Mouse (Mus musculus): ENCODE data around the gene Gm20518. TPM values are rescaled to one million over a fixed set of nuclear protein-coding genes. Genes with fewer than 3 reads are reported as not detected.

Gene Gm20518
- total RNA-seq, 1 experiment, result 0.22 TPM

GRCm38 (mm10) chr16:17929631-17930030 lies 38.2 kb upstream of the Gm20518 start:
- TF ChIP-seq ZC3H11A (IDR thresholded peaks at IDR 0.05; ENCODE audit: borderline replicate concordance, low read depth, low read length) (no peak), HCFC1 (IDR thresholded peaks at IDR 0.05; ENCODE audit: borderline replicate concordance, insufficient read depth, low read length) (no peak), ZNF384 (IDR thresholded peaks at IDR 0.05; ENCODE audit: low read depth, low read length) (no peak), CHD2 (IDR thresholded peaks at IDR 0.05; ENCODE audit: low read depth, low read length) (no peak)

GRCm38 (mm10) chr16:17929211-17929610 lies 37.7 kb upstream of the Gm20518 start:
- no peaks in the 10 kb centered on the region for H3K9me3 ChIP-seq (ENCODE audit: control insufficient read depth, insufficient read depth, low read depth, low read length)
- no peak for TF ChIP-seq ZNF384 (IDR thresholded peaks at IDR 0.05; ENCODE audit: low read depth, low read length)
- no peak for TF ChIP-seq CHD2 (IDR thresholded peaks at IDR 0.05; ENCODE audit: low read depth, low read length)
- no peak for TF ChIP-seq ZC3H11A (IDR thresholded peaks at IDR 0.05; ENCODE audit: borderline replicate concordance, low read depth, low read length)
- no peak for TF ChIP-seq HCFC1 (IDR thresholded peaks at IDR 0.05; ENCODE audit: borderline replicate concordance, insufficient read depth, low read length)
- no peak for TF ChIP-seq MAFK (IDR thresholded peaks at IDR 0.05; ENCODE audit: insufficient read depth, low read depth, low read length)
- H3K4me3 ChIP-seq (ENCODE audit: insufficient read depth in 1 of 2, low read depth in 1 of 2, low read length in 2 of 2, poor library complexity in 1 of 2, severe bottlenecking in 1 of 2), result no peak overlapping the region
- peaks cover 4 to 31% of the 10 kb centered on the region in 2 experiments; a peak in 2 of 4 replicates for H3K4me1 ChIP-seq (ENCODE audit: control insufficient read depth in 2 of 2, insufficient read depth in 2 of 2, low read length in 2 of 2, poor library complexity in 1 of 2)
- DNase-seq (ENCODE audit: low read depth, low spot score), result no peak
- H3K36me3 ChIP-seq (ENCODE audit: control insufficient read depth, insufficient read depth, low read length, poor library complexity, severe bottlenecking), result peaks cover 26% of the 10 kb centered on the region
- H3K27ac ChIP-seq (ENCODE audit: insufficient read depth, low read depth, low read length, poor library complexity, severe bottlenecking), result peak overlapping the region; percentile 77
- H3K9ac ChIP-seq (ENCODE audit: insufficient read depth, low read depth, low read length, poor library complexity, severe bottlenecking), result peak overlapping the region; percentile 1; the same call in 1 of the 2 replicates
- in situ Hi-C loops (cut with MboI; ENCODE audit: low sequenced_read_pairs in 2 of 2, unreplicated experiment in 2 of 2), result no loop called here

More at GRCm38 (mm10) chr16:17929631-17930030, 38.2 kb upstream of the Gm20518 start:
- Histone ChIP-seq H3K4me3 (ENCODE audit: insufficient read depth in 1 of 2, low read depth in 1 of 2, low read length in 2 of 2, poor library complexity in 1 of 2, severe bottlenecking in 1 of 2) (no peak overlapping the region), H3K4me1 (ENCODE audit: control insufficient read depth in 2 of 2, insufficient read depth in 2 of 2, low read length in 2 of 2, poor library complexity in 1 of 2) (peaks cover 4 to 27% of the 10 kb centered on the region in 2 experiments; a peak in 2 of 4 replicates), H3K9me3 (ENCODE audit: control insufficient read depth, insufficient read depth, low read depth, low read length) (no peaks in the 10 kb centered on the region), H3K27ac (ENCODE audit: insufficient read depth, low read depth, low read length, poor library complexity, severe bottlenecking) (peak overlapping the region; percentile 77), H3K9ac (ENCODE audit: insufficient read depth, low read depth, low read length, poor library complexity, severe bottlenecking) (no peak overlapping the region), H3K36me3 (ENCODE audit: control insufficient read depth, insufficient read depth, low read length, poor library complexity, severe bottlenecking) (peaks cover 25% of the 10 kb centered on the region)
- in situ Hi-C loops (cut with MboI; ENCODE audit: low sequenced_read_pairs in 2 of 2, unreplicated experiment in 2 of 2), result no loop called here
- DNase-seq (ENCODE audit: low read depth, low spot score), result no peak

- Histone ChIP-seq H3K27ac (ENCODE audit: insufficient read depth, low read depth, low read length, poor library complexity, severe bottlenecking) (peak overlapping the region; percentile 90), H3K9ac (ENCODE audit: insufficient read depth, low read depth, low read length, poor library complexity, severe bottlenecking) (peak overlapping the region; percentile 87), H3K4me3 (ENCODE audit: insufficient read depth in 1 of 2, low read depth in 1 of 2, low read length in 2 of 2, poor library complexity in 1 of 2, severe bottlenecking in 1 of 2) (peak overlapping the region; percentile 88 to 92), H3K36me3 (ENCODE audit: control insufficient read depth, insufficient read depth, low read length, poor library complexity, severe bottlenecking) (peaks cover 26% of the 10 kb centered on the region), H3K9me3 (ENCODE audit: control insufficient read depth, insufficient read depth, low read depth, low read length) (no peaks in the 10 kb centered on the region), H3K4me1 (ENCODE audit: control insufficient read depth in 2 of 2, insufficient read depth in 2 of 2, low read length in 2 of 2, poor library complexity in 1 of 2) (peaks cover 4 to 31% of the 10 kb centered on the region in 2 experiments; a peak in 2 of 4 replicates)
- in situ Hi-C loops (cut with MboI; ENCODE audit: low sequenced_read_pairs in 2 of 2, unreplicated experiment in 2 of 2), result no loop called here
- no peak for TF ChIP-seq HCFC1 (IDR thresholded peaks at IDR 0.05; ENCODE audit: borderline replicate concordance, insufficient read depth, low read length)
- TF ChIP-seq ZC3H11A (IDR thresholded peaks at IDR 0.05; ENCODE audit: borderline replicate concordance, low read depth, low read length), result no peak
- TF ChIP-seq MAFK (IDR thresholded peaks at IDR 0.05; ENCODE audit: insufficient read depth, low read depth, low read length), result no peak
- TF ChIP-seq ZNF384 (IDR thresholded peaks at IDR 0.05; ENCODE audit: low read depth, low read length), result no peak
- no peak for TF ChIP-seq CHD2 (IDR thresholded peaks at IDR 0.05; ENCODE audit: low read depth, low read length)
- DNase-seq (ENCODE audit: low read depth, low spot score), result peak; percentile 92
These were observed 37.2 kb upstream of the Gm20518 start for GRCm38 (mm10) chr16:17928627-17929104.

GRCm38 (mm10) chr16:17928087-17928580 lies 36.7 kb upstream of the Gm20518 start, which contains the start of gene Slc25a1:
Gene Slc25a1 (minus strand): TSS chr16:17928219.
- peaks cover 26% of the 10 kb centered on the region for H3K36me3 ChIP-seq (ENCODE audit: control insufficient read depth, insufficient read depth, low read length, poor library complexity, severe bottlenecking)
- peak within 1 kb of the TSS; percentile 90 for H3K27ac ChIP-seq (ENCODE audit: insufficient read depth, low read depth, low read length, poor library complexity, severe bottlenecking)
- H3K9me3 ChIP-seq (ENCODE audit: control insufficient read depth, insufficient read depth, low read depth, low read length), result no peaks in the 10 kb centered on the region
- H3K4me1 ChIP-seq (ENCODE audit: control insufficient read depth in 2 of 2, insufficient read depth in 2 of 2, low read length in 2 of 2, poor library complexity in 1 of 2), result peaks cover 4 to 31% of the 10 kb centered on the region in 2 experiments; a peak in 3 of 4 replicates
- DNase-seq (ENCODE audit: low read depth, low spot score), result peak; percentile 55
- TF ChIP-seq MAFK (IDR thresholded peaks at IDR 0.05; ENCODE audit: insufficient read depth, low read depth, low read length) (no peak), CHD2 (IDR thresholded peaks at IDR 0.05; ENCODE audit: low read depth, low read length) (no peak), ZNF384 (IDR thresholded peaks at IDR 0.05; ENCODE audit: low read depth, low read length) (no peak), HCFC1 (IDR thresholded peaks at IDR 0.05; ENCODE audit: borderline replicate concordance, insufficient read depth, low read length) (no peak), ZC3H11A (IDR thresholded peaks at IDR 0.05; ENCODE audit: borderline replicate concordance, low read depth, low read length) (no peak)
- in situ Hi-C loops (cut with MboI; ENCODE audit: low sequenced_read_pairs in 2 of 2, unreplicated experiment in 2 of 2), result no loop called here
- H3K4me3 ChIP-seq (ENCODE audit: insufficient read depth in 1 of 2, low read depth in 1 of 2, low read length in 2 of 2, poor library complexity in 1 of 2, severe bottlenecking in 1 of 2), result peak within 1 kb of the TSS; percentile 88 to 92
- H3K9ac ChIP-seq (ENCODE audit: insufficient read depth, low read depth, low read length, poor library complexity, severe bottlenecking), result peak within 1 kb of the TSS; percentile 87

Measured in ES-E14 (cell line).